In the genomic region with DNA sequence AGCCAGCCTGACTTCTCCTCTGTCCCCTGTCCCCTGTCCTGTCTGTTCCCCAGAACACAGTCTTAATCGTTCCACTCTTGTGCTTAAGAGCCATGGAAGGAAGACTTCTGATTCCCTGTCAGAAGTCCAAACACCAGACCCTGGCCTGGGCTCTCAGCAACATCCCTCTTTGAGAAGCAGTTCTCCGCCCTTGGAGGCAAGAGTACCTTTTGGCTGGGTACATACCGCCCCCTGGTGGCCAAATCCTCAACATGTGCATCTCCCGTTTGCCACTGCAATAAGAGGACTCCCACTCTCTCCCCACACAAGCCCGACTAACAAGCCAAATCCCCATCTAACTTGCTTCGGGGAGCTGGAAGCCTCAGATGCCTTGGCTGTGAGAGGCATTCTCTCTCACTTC, we compare ENCODE assay signal across 8 mouse cellular contexts. TPM values are rescaled to one million over a fixed set of nuclear protein-coding genes. Genes with fewer than 3 reads are reported as not detected.
DNase-seq lines count a peak whose midpoint lies in the region; ATAC-seq lines count a peak whose summit lies in the region.

No protein-coding gene starts in this region.

- H3K4me2 ChIP-seq in forebrain, embryonic 15.5 days (replicated peaks), result no peak overlapping the region

- no peak overlapping the region for H3K4me3 ChIP-seq in forebrain, embryonic 15.5 days
- H3K4me3 ChIP-seq in midbrain, embryonic 10.5 days, result no peak overlapping the region

- H3K36me3 ChIP-seq in forebrain, embryonic 15.5 days, result no peaks in the 10 kb centered on the region
- no peaks in the 10 kb centered on the region for H3K36me3 ChIP-seq in midbrain, embryonic 10.5 days

- ATAC-seq in forebrain, embryonic 15.5 days (replicated peaks), result peak; percentile 46
- peak; percentile 54 to 82; a peak in 3 of 4 replicates for ATAC-seq in hematopoietic stem cell, adult 5-6 weeks (replicated peaks in 1 of 2; ENCODE audit: insufficient read depth in 1 of 2, low FRiP score in 2 of 2, low TSS enrichment in 1 of 2, low read depth in 1 of 2, poor library complexity in 2 of 2, severe bottlenecking in 2 of 2)

- DNase-seq in MN1 (ENCODE audit: low spot score), result peak; percentile 79
- peak; percentile 63 for DNase-seq in c-Kit-positive CD71-positive TER-119-negative erythroid progenitor cells, embryonic 14.5 days (ENCODE audit: low read depth)
- DNase-seq in left cerebral cortex, adult 11 months (ENCODE audit: low spot score), result peak; percentile 78
- peak; percentile 90 for DNase-seq in midbrain, embryonic 10.5 days (ENCODE audit: low spot score)
- DNase-seq in right cerebral cortex, postnatal 4 days, result peak; percentile 98
- peak; percentile 70 for DNase-seq in yolk sac, embryonic 10.5 days (ENCODE audit: low spot score)

- H3K9me3 ChIP-seq in forebrain, embryonic 15.5 days, result no peaks in the 10 kb centered on the region
- H3K9me3 ChIP-seq in midbrain, embryonic 10.5 days (replicated peaks), result 0 out of 2 replicates have a peak, but pooled peaks cover 3% of the 10 kb centered on the region

- no peak overlapping the region for H3K9ac ChIP-seq in forebrain, embryonic 15.5 days (replicated peaks)

- 8% methylated on average over 6 of the region's 6 CpGs for WGBS in forebrain, embryonic 15.5 days
- 10% methylated on average over 6 of the region's 6 CpGs for WGBS in midbrain, embryonic 10.5 days

- no peaks in the 10 kb centered on the region for H3K4me1 ChIP-seq in forebrain, embryonic 15.5 days
- no peaks in the 10 kb centered on the region for H3K4me1 ChIP-seq in midbrain, embryonic 10.5 days

- no peak overlapping the region for H3K27ac ChIP-seq in forebrain, embryonic 15.5 days (replicated peaks)
- H3K27ac ChIP-seq in midbrain, embryonic 10.5 days (replicated peaks), result no peak overlapping the region

- H3K27me3 ChIP-seq in forebrain, embryonic 15.5 days, result no peaks in the 10 kb centered on the region
- H3K27me3 ChIP-seq in midbrain, embryonic 10.5 days (ENCODE audit: low read depth, poor library complexity, severe bottlenecking), result peaks cover 10% of the 10 kb centered on the region

RNA-seq across cellular contexts. Expression of gene Tmem125, which starts 32.3 kb away (rescaled TPM):
- polyA plus RNA-seq in forebrain, embryonic 15.5 days (2015; fragmentation: Nextera tagmentation; extraction: Ambion mirVana), result 0.09 and 0.27 TPM in 2 replicates
- not detected in 2 replicates for total RNA-seq in hematopoietic stem cell, adult 5-6 weeks (2017)
- 0.28 and 0.30 TPM in 2 replicates for polyA plus RNA-seq in midbrain, embryonic 10.5 days (2016; fragmentation: Nextera tagmentation; extraction: Ambion mirVana)

RNA-seq across cellular contexts. Expression of gene Cfap57, which starts 44.5 kb away (rescaled TPM):
- polyA plus RNA-seq in forebrain, embryonic 15.5 days (2015; fragmentation: Nextera tagmentation; extraction: Ambion mirVana), result 0.52 and 0.73 TPM in 2 replicates
- 0.19 and 2.0 TPM in 2 replicates for total RNA-seq in hematopoietic stem cell, adult 5-6 weeks (2017)
- polyA plus RNA-seq in midbrain, embryonic 10.5 days (2016; fragmentation: Nextera tagmentation; extraction: Ambion mirVana), result 0.70 and 0.75 TPM in 2 replicates

RNA-seq across cellular contexts. Expression of gene Ebna1bp2, which starts 44.5 kb away (rescaled TPM):
- 140 and 150 TPM in 2 replicates for polyA plus RNA-seq in forebrain, embryonic 15.5 days (2015; fragmentation: Nextera tagmentation; extraction: Ambion mirVana)
- total RNA-seq in hematopoietic stem cell, adult 5-6 weeks (2017), result 106 and 124 TPM in 2 replicates
- 187 and 192 TPM in 2 replicates for polyA plus RNA-seq in midbrain, embryonic 10.5 days (2016; fragmentation: Nextera tagmentation; extraction: Ambion mirVana)

RNA-seq across cellular contexts. Expression of gene 2610528J11Rik, which starts 49.3 kb away (rescaled TPM):
- not detected in 2 replicates for polyA plus RNA-seq in forebrain, embryonic 15.5 days (2015; fragmentation: Nextera tagmentation; extraction: Ambion mirVana)
- not detected in 2 replicates for total RNA-seq in hematopoietic stem cell, adult 5-6 weeks (2017)
- polyA plus RNA-seq in midbrain, embryonic 10.5 days (2016; fragmentation: Nextera tagmentation; extraction: Ambion mirVana), result 0.52 and 0.53 TPM in 2 replicates
